Mouse (Mus musculus): ENCODE data around the gene Tmem110.

Tmem110 gene

GRCm38 (mm10) chr14:30825476-30826131 is at the start of gene Tmem110:
Tmem110 (plus strand) TSS chr14:30825590.
- peak; percentile 63 for DNase-seq (ENCODE audit: low read depth)

- no peak for DNase-seq (ENCODE audit: low read depth)
Measured at GRCm38 (mm10) chr14:30784614-30785013, 40.8 kb upstream of the Tmem110 start.

GRCm38 (mm10) chr14:30789471-30789870 is 35.9 kb upstream of the Tmem110 start:
- peak; percentile 68 for DNase-seq (ENCODE audit: low read depth)

- no peak for DNase-seq (ENCODE audit: low read depth)
Measured at GRCm38 (mm10) chr14:30792871-30793270, 32.5 kb upstream of the Tmem110 start.

GRCm38 (mm10) chr14:30801756-30802155 is 23.6 kb upstream of the Tmem110 start:
- DNase-seq (ENCODE audit: low read depth): no peak

GRCm38 (mm10) chr14:30821136-30821535 is 4.3 kb upstream of the Tmem110 start:
- no peak for DNase-seq (ENCODE audit: low read depth)

GRCm38 (mm10) chr14:30824456-30824995 is 864 bp upstream of the Tmem110 start:
- no peak for DNase-seq (ENCODE audit: low read depth)

- DNase-seq (ENCODE audit: low read depth): no peak
Measured at GRCm38 (mm10) chr14:30825021-30825475, 342 bp upstream of the Tmem110 start.

- peak; percentile 49 for DNase-seq (ENCODE audit: low read depth)
Measured at GRCm38 (mm10) chr14:30826174-30827140, 1.1 kb downstream of the Tmem110 start.

- no peak for DNase-seq (ENCODE audit: low read depth)
Measured at GRCm38 (mm10) chr14:30827480-30827879, 2.1 kb downstream of the Tmem110 start.

- no peak for DNase-seq (ENCODE audit: low read depth)
Measured at GRCm38 (mm10) chr14:30828077-30828476, 2.7 kb downstream of the Tmem110 start.

GRCm38 (mm10) chr14:30828635-30829460 is 3.5 kb downstream of the Tmem110 start:
- DNase-seq (ENCODE audit: low read depth): no peak

- DNase-seq (ENCODE audit: low read depth): no peak
Measured at GRCm38 (mm10) chr14:30837416-30837996, 12.1 kb downstream of the Tmem110 start.

- no peak for DNase-seq (ENCODE audit: low read depth)
Measured at GRCm38 (mm10) chr14:30843701-30844100, 18.3 kb downstream of the Tmem110 start.

- no peak for DNase-seq (ENCODE audit: low read depth)
Measured at GRCm38 (mm10) chr14:30850504-30850903, 25.1 kb downstream of the Tmem110 start.

GRCm38 (mm10) chr14:30852325-30852724 is 26.9 kb downstream of the Tmem110 start:
- DNase-seq (ENCODE audit: low read depth): no peak

- no peak for DNase-seq (ENCODE audit: low read depth)
Measured at GRCm38 (mm10) chr14:30855316-30855715, 29.9 kb downstream of the Tmem110 start.

GRCm38 (mm10) chr14:30856885-30857507 is 31.6 kb downstream of the Tmem110 start:
- DNase-seq (ENCODE audit: low read depth): peak; percentile 36

- DNase-seq (ENCODE audit: low read depth): peak; percentile 54
Measured at GRCm38 (mm10) chr14:30857990-30858389, 32.6 kb downstream of the Tmem110 start.

- DNase-seq (ENCODE audit: low read depth): no peak
Measured at GRCm38 (mm10) chr14:30861421-30862125, 36.2 kb downstream of the Tmem110 start.
